Mouse (Mus musculus): ENCODE data around the gene Spint3. TPM values are rescaled to one million over a fixed set of nuclear protein-coding genes. Genes with fewer than 3 reads are reported as not detected.
"Not testable (repeated sequence)": the region's sequence is repeated elsewhere in the genome, so short reads cannot be mapped to it uniquely, and the experiment has no call there.

Gene Spint3
- total and polyA plus RNA-seq, 2 experiments from 2014 or later: not detected

GRCm38 (mm10) chr2:164604411-164604810, 31.2 kb upstream of the Spint3 start:
- 97% methylated on average over 8 of the region's 8 CpGs for WGBS

GRCm38 (mm10) chr2:164603482-164603881, 30.2 kb upstream of the Spint3 start:
- ATAC-seq (ENCODE audit: low FRiP score) (no peak), DNase-seq (ENCODE audit: low spot score) (no peak)
- Histone ChIP-seq H3K36me3 (ENCODE audit: insufficient read depth, low read length) (no peaks in the 10 kb centered on the region), H3K27me3 (ENCODE audit: insufficient read depth, low read length) (no peaks in the 10 kb centered on the region), H3K9me3 (ENCODE audit: low read length) (no peaks in the 10 kb centered on the region), H3K27ac (ENCODE audit: low read depth, low read length) (no peak overlapping the region), H3K4me2 (ENCODE audit: low read depth, low read length, poor library complexity, severe bottlenecking) (no peak overlapping the region), H3K4me3 (ENCODE audit: low read depth, low read length) (no peak overlapping the region), H3K9ac (replicated peaks; ENCODE audit: low read length, poor library complexity, severe bottlenecking) (no peak overlapping the region), H3K4me1 (ENCODE audit: insufficient read depth, low read length) (no peaks in the 10 kb centered on the region)
- WGBS: 92% methylated on average over 3 of the region's 3 CpGs
- peak; percentile 11; the same call in 1 of the 2 replicates for TF ChIP-seq CTCF (IDR thresholded peaks at IDR 0.05)

More at GRCm38 (mm10) chr2:164604411-164604810, 31.2 kb upstream of the Spint3 start:
- Histone ChIP-seq H3K4me1 (ENCODE audit: insufficient read depth, low read length) (no peaks in the 10 kb centered on the region), H3K27ac (ENCODE audit: low read depth, low read length) (no peak overlapping the region), H3K9ac (replicated peaks; ENCODE audit: low read length, poor library complexity, severe bottlenecking) (no peak overlapping the region), H3K27me3 (ENCODE audit: insufficient read depth, low read length) (no peaks in the 10 kb centered on the region), H3K4me2 (ENCODE audit: low read depth, low read length, poor library complexity, severe bottlenecking) (no peak overlapping the region), H3K9me3 (ENCODE audit: low read length) (no peaks in the 10 kb centered on the region), H3K4me3 (ENCODE audit: low read depth, low read length) (no peak overlapping the region), H3K36me3 (ENCODE audit: insufficient read depth, low read length) (no peaks in the 10 kb centered on the region)
- ATAC-seq (ENCODE audit: low FRiP score): no peak
- no peak for TF ChIP-seq CTCF (IDR thresholded peaks at IDR 0.05)
- DNase-seq (ENCODE audit: low spot score): no peak

DNA sequence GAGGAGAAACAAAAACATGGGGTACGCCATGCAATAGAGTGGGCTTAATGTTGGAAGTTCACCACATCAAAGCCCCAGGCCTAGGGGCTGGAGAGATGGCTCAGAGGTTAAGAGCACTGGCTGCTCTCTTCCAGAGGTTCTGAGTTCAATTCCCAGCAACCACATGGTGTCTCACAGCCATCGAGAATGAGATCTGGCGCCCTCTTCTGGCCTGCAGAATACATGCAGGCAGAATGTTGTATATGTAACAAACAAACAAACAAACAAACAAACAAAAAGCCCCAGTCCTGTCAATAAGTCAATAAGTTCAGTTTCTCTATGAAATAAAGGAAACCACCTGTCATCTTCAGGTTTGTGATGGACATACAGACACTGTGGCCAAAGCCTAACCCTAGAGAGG, 26.9 kb upstream of the Spint3 start:
- WGBS: 65% methylated on average over 3 of the region's 3 CpGs

GRCm38 (mm10) chr2:164593494-164593893, 20.2 kb upstream of the Spint3 start, which contains the start of gene Eppin:
Eppin (minus strand) TSS chr2:164593594.
- 83% methylated on average over 4 of the region's 4 CpGs for WGBS
- Histone ChIP-seq H3K9me3 (ENCODE audit: low read length) (no peaks in the 10 kb centered on the region), H3K27me3 (ENCODE audit: insufficient read depth, low read length) (no peaks in the 10 kb centered on the region), H3K36me3 (ENCODE audit: insufficient read depth, low read length) (no peaks in the 10 kb centered on the region), H3K4me1 (ENCODE audit: insufficient read depth, low read length) (no peaks in the 10 kb centered on the region), H3K27ac (ENCODE audit: low read depth, low read length) (no peak within 1 kb of the TSS), H3K4me2 (ENCODE audit: low read depth, low read length, poor library complexity, severe bottlenecking) (no peak within 1 kb of the TSS), H3K9ac (replicated peaks; ENCODE audit: low read length, poor library complexity, severe bottlenecking) (no peak within 1 kb of the TSS), H3K4me3 (ENCODE audit: low read depth, low read length) (no peak within 1 kb of the TSS)
- no peak for TF ChIP-seq CTCF (IDR thresholded peaks at IDR 0.05)
- no peak for DNase-seq (ENCODE audit: low spot score)
- no peak for ATAC-seq (ENCODE audit: low FRiP score)

More for the DNA sequence above, 26.9 kb upstream of the Spint3 start:
- H3K9ac ChIP-seq (replicated peaks; ENCODE audit: low read length, poor library complexity, severe bottlenecking): no peak overlapping the region
- no peak overlapping the region for H3K4me2 ChIP-seq (ENCODE audit: low read depth, low read length, poor library complexity, severe bottlenecking)
- TF ChIP-seq CTCF (IDR thresholded peaks at IDR 0.05): peak; percentile 32; the same call in 1 of the 2 replicates
- no peak overlapping the region for H3K27ac ChIP-seq (ENCODE audit: low read depth, low read length)
- no peak overlapping the region for H3K4me3 ChIP-seq (ENCODE audit: low read depth, low read length)
- no peaks in the 10 kb centered on the region for H3K9me3 ChIP-seq (ENCODE audit: low read length)
- ATAC-seq (ENCODE audit: low FRiP score) (no peak), DNase-seq (ENCODE audit: low spot score) (no peak)
- no peaks in the 10 kb centered on the region for H3K4me1 ChIP-seq (ENCODE audit: insufficient read depth, low read length)
- no peaks in the 10 kb centered on the region for H3K27me3 ChIP-seq (ENCODE audit: insufficient read depth, low read length)
- H3K36me3 ChIP-seq (ENCODE audit: insufficient read depth, low read length): no peaks in the 10 kb centered on the region

DNA sequence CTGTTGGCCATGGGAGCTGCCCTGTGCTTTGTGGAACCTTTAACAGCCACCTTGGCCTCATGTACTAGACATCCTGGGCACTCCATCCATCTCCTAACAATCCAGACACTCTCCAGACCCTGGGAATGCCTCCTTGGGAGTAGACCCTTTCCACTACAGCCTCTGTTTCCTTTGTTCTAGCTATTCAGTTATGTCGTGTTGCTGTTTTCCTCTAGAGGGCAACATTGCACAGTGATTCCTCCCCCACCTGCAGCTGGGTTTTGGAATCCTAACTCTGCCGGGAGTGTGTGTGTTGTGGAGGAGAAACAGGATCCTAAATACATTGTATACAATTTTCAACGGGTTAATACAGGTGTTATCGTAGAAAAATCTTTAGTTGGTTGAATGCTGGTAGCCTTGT, 18.8 kb upstream of the Spint3 start:
- no peak overlapping the region for H3K4me2 ChIP-seq (ENCODE audit: low read depth, low read length, poor library complexity, severe bottlenecking)
- no peak for ATAC-seq (ENCODE audit: low FRiP score)
- H3K9ac ChIP-seq (replicated peaks; ENCODE audit: low read length, poor library complexity, severe bottlenecking): no peak overlapping the region; the same call in 1 of the 2 replicates

DNA sequence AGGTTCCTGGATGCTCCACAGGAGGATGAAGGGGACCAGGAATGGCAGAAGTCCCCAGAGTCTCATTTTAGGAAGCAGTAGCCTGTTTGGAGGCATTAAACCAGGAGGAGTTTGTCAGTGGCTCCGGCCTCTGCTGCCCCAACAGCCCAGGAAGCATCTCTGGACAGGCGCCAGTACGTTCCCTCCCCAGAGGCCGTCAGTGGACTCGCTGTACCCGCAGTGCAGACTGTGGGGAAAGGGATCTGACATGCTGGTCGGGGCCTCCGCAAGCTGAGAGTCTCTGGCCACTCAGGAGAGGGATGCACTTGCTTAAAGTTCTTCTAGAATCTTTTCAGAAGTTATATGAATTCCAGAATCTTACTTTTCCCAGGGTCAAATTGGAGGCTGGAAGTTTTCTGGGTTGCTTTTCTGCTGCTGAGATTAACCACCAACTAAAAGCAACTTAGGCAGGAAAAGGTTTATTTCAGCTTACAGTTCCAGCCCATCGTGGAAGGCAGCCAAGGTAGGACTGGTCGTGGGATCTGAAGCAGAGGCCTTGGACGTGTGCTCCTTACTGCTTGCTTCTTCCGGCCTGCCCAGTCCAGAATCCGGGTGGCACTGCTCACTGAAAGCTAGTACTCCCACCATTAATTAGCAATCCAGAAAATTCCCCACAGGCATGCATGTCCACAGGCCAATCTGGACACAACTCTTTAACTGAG, 11.9 kb upstream of the Spint3 start, which contains the start of gene Wfdc6a:
Gene Wfdc6a, minus strand, starts transcription at position 423 of the 701 bp plus-strand sequence.
- not testable (repeated sequence) for H3K4me2 ChIP-seq (ENCODE audit: low read depth, low read length, poor library complexity, severe bottlenecking); DNase-seq (ENCODE audit: low spot score)
- 55% methylated on average over 13 of the region's 13 CpGs for WGBS

More for the DNA sequence above, 18.8 kb upstream of the Spint3 start:
- Histone ChIP-seq H3K27me3 (ENCODE audit: insufficient read depth, low read length) (no peaks in the 10 kb centered on the region), H3K4me1 (ENCODE audit: insufficient read depth, low read length) (no peaks in the 10 kb centered on the region), H3K36me3 (ENCODE audit: insufficient read depth, low read length) (no peaks in the 10 kb centered on the region), H3K9me3 (ENCODE audit: low read length) (no peaks in the 10 kb centered on the region), H3K4me3 (ENCODE audit: low read depth, low read length) (no peak overlapping the region), H3K27ac (ENCODE audit: low read depth, low read length) (no peak overlapping the region)
- DNase-seq (ENCODE audit: low spot score): peak; percentile 72
- TF ChIP-seq CTCF (IDR thresholded peaks at IDR 0.05): peak; percentile 94
- WGBS: 7% methylated on average over 4 of the region's 4 CpGs

More for the DNA sequence above, 11.9 kb upstream of the Spint3 start, which contains the start of gene Wfdc6a:
- H3K4me3 ChIP-seq (ENCODE audit: low read depth, low read length); H3K27me3 ChIP-seq (ENCODE audit: insufficient read depth, low read length); H3K9ac ChIP-seq (replicated peaks; ENCODE audit: low read length, poor library complexity, severe bottlenecking); H3K36me3 ChIP-seq (ENCODE audit: insufficient read depth, low read length); H3K27ac ChIP-seq (ENCODE audit: low read depth, low read length); H3K9me3 ChIP-seq (ENCODE audit: low read length); ATAC-seq (ENCODE audit: low FRiP score); H3K4me1 ChIP-seq (ENCODE audit: insufficient read depth, low read length): not testable (repeated sequence)
